Mouse (Mus musculus) liver, postnatal 0 days (tissue): Measurements from ENCODE around the gene Plcb3. TPM values are rescaled to one million over a fixed set of nuclear protein-coding genes. Genes with fewer than 3 reads are reported as not detected.

Experiments used
- ATAC-seq: fragments of 200-750 bp; cut with Nextera tagmentation; 2 replicates; pipeline ENCODE4 v1.8.0; 2017; ENCODE audit warnings: mild to moderate bottlenecking, moderate library complexity
- DNase-seq: peaks from one replicate; pipeline ENCODE4 v3.0.0-alpha.2; 2016
- H3K27ac ChIP-seq: fragments of 300-500 bp; sonication (generic); 2 replicates; pipeline ENCODE4 v1.5.1; 2014; ENCODE audit warnings: antibody characterized with exemption, moderate library complexity, mild to moderate bottlenecking, low read depth
- H3K27me3 ChIP-seq: fragments of 300-500 bp; sonication (generic); 2 replicates; pipeline ENCODE4 v1.6.1; 2014; ENCODE audit warnings: low read length, control low read depth, mixed read lengths; ENCODE audit not compliant: insufficient read depth
- H3K36me3 ChIP-seq: fragments of 300-500 bp; sonication (generic); replicated peaks from 2 replicates; pipeline ENCODE4 v1.6.1; 2014; ENCODE audit warnings: mild to moderate bottlenecking, control low read depth, low read length, moderate library complexity, mixed read lengths; ENCODE audit not compliant: insufficient read depth
- H3K4me1 ChIP-seq: fragments of 300-500 bp; sonication (generic); 2 replicates; pipeline ENCODE4 v1.6.1; 2014; ENCODE audit warnings: antibody characterized with exemption, mild to moderate bottlenecking, control low read depth; ENCODE audit not compliant: insufficient read depth
- H3K4me2 ChIP-seq: fragments of 300-500 bp; sonication (generic); 2 replicates; pipeline ENCODE4 v1.6.1; 2014; ENCODE audit warnings: low read depth, mild to moderate bottlenecking, low read length, moderate library complexity, mixed read lengths
- H3K4me3 ChIP-seq: fragments of 300-500 bp; sonication (generic); 2 replicates; pipeline ENCODE4 v1.5.1; 2014; ENCODE audit warnings: low read depth, low read length
- H3K9ac ChIP-seq: fragments of 300-500 bp; sonication (generic); replicated peaks from 2 replicates; pipeline ENCODE4 v1.6.1; 2014; ENCODE audit warnings: mild to moderate bottlenecking, moderate library complexity
- H3K9me3 ChIP-seq: fragments of 300-500 bp; sonication (generic); 2 replicates; pipeline ENCODE4 v1.6.1; 2016; ENCODE audit warnings: mild to moderate bottlenecking, control low read depth, low read length, mixed read lengths
- CTCF ChIP-seq: sonication (generic); IDR thresholded peaks from 2 replicates; pipeline ENCODE4 v1.5.1; 2016; ENCODE audit warnings: antibody characterized with exemption, low read depth
- EP300 ChIP-seq: IDR thresholded peaks from 2 replicates; pipeline ENCODE4 v1.6.1; 2016; ENCODE audit warnings: antibody characterized with exemption, low read depth, mild to moderate bottlenecking
- WGBS: fragments of 180-500 bp; shearing (Covaris S2); extraction: QIAGEN DNeasy Blood & Tissue Kit; methylation state at CpG from one replicate; pipeline ENCODE4 v1.1.7; 2014; ENCODE audit not compliant: insufficient replicate concordance; 5-methylcytosine and 5-hydroxymethylcytosine counted together
- polyA plus RNA-seq: library from polyadenylated mRNA; unstranded; fragments of >200 nt; fragmentation: Nextera tagmentation; extraction: Ambion mirVana; gene quantifications from 2 replicates; pipeline ENCODE4 v1.2.1, GENCODE M21; 2015

The Plcb3 gene
- polyA plus RNA-seq, 1 experiment from 2014 or later: 3.5 TPM

DNA sequence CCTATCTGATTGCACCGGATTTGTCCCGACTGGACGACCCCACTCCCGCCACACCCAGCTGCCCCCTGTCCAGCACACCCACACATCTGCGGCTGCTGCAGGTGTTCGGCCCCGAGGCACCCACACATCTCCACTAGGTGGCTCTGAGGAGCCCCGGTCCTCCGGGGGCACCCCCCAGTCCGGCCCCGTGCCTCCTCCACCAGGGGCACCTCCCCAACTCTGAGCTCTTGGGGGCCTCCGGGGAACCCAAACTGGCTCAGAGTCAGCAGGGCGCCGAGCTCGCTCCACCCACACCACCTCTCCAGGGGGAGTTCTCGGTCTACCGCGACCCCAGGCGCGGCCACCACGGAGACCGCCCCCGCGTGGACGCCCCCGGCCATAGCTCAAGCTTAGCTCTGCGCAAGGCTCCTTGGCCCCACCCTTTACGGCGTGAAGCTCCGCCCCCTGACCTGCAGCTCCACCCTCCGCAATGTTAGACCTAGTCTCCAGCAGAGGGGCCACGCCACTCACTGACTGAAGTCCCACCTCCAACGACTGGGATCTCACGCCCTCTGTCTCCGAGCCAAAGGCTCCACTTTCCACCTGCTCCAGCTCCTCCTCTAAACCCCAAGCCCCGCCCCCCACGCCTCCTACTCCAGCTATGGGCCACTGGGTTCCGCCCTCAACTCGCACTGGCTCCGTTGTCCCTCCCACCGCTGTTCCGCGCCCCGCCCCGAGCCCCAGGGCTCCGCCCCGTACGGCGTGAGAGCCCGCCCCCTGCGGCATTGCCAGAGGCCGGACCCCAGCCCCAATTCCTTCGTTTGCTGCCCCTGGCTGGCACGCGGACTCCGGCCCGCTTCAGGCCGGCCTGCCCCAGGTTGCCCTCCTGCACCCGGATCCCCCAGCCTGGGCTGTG is 3.5 kb upstream of the Plcb3 start:
- H3K4me1 ChIP-seq: peaks cover 40% of the 10 kb centered on the region

DNA sequence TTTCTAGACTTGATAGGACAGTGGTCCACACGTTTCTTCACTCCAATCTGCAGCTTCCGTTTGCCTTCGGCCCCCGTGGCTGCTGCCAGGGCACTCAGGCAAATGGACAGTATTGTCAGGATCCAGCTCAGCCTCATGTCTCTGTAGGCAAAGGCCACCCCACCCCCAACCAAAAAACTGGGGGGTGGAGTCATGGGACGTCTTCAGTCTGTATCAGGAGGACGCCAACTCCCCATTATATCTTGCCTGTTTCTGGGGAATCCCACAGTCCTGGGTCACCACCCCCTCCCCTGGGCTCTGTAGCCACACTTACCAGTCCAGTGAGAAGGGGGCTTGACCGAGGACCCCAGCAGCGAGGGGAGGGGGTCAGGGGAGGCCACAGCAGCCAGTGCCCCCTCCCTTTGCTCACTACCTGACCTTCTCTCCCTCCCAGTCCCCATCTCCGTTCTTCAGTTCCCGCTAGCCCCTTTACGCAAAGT is 2.8 kb upstream of the Plcb3 start:
- peaks cover 17% of the 10 kb centered on the region for H3K36me3 ChIP-seq
- WGBS: 9% methylated on average over 11 of the region's 11 CpGs
- H3K4me3 ChIP-seq: peak overlapping the region; percentile 75
- peak; percentile 59 for DNase-seq
- no peaks in the 10 kb centered on the region for H3K27me3 ChIP-seq
- peaks cover 41% of the 10 kb centered on the region for H3K4me1 ChIP-seq
- H3K9me3 ChIP-seq: no peaks in the 10 kb centered on the region
- TF ChIP-seq EP300: no peak
- TF ChIP-seq CTCF: no peak
- peak overlapping the region; percentile 95 for H3K4me2 ChIP-seq
- H3K9ac ChIP-seq: peak overlapping the region; percentile 68
- peak overlapping the region; percentile 93 for H3K27ac ChIP-seq
- no peak for ATAC-seq

More for the DNA sequence above, 3.5 kb upstream of the Plcb3 start:
- Histone ChIP-seq H3K27ac (peak overlapping the region; percentile 93), H3K36me3 (peaks cover 20% of the 10 kb centered on the region), H3K27me3 (no peaks in the 10 kb centered on the region), H3K4me2 (peak overlapping the region; percentile 95), H3K9ac (peak overlapping the region; percentile 70), H3K9me3 (no peaks in the 10 kb centered on the region), H3K4me3 (peak overlapping the region; percentile 75)
- ATAC-seq (peak; percentile 88), DNase-seq (peak; percentile 100)
- TF ChIP-seq CTCF (peak; percentile 82), EP300 (no peak)
- under 1% methylated on average over 53 of the region's 59 CpGs for WGBS

DNA sequence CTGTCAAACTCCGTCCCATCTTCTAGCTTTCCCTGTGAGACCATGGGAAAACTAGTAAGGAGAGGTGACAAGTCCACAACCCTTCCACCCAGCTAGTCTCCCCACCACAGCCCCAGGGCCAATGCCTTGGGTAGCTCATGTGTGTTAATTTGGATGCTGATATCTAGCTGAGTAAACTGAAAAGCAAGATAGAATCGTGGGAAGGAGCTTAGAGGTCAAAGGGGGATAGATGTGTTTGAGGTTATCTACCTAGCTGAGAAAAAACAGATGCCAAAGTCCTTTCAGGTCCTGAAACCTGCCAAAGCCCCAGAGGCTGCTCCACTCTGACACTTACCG is 2.3 kb upstream of the Plcb3 start:
- TF ChIP-seq EP300 (no peak), CTCF (no peak)
- H3K4me2 ChIP-seq: peak overlapping the region; percentile 95
- no peak for ATAC-seq
- DNase-seq: no peak
- peaks cover 45% of the 10 kb centered on the region for H3K4me1 ChIP-seq
- peak overlapping the region; percentile 75 for H3K4me3 ChIP-seq
- peak overlapping the region; percentile 93 for H3K27ac ChIP-seq
- H3K9me3 ChIP-seq: no peaks in the 10 kb centered on the region
- WGBS: 35% methylated on average over 3 of the region's 3 CpGs
- H3K36me3 ChIP-seq: peaks cover 13% of the 10 kb centered on the region
- H3K27me3 ChIP-seq: no peaks in the 10 kb centered on the region
- peak overlapping the region; percentile 68; the same call in 1 of the 2 replicates for H3K9ac ChIP-seq

DNA sequence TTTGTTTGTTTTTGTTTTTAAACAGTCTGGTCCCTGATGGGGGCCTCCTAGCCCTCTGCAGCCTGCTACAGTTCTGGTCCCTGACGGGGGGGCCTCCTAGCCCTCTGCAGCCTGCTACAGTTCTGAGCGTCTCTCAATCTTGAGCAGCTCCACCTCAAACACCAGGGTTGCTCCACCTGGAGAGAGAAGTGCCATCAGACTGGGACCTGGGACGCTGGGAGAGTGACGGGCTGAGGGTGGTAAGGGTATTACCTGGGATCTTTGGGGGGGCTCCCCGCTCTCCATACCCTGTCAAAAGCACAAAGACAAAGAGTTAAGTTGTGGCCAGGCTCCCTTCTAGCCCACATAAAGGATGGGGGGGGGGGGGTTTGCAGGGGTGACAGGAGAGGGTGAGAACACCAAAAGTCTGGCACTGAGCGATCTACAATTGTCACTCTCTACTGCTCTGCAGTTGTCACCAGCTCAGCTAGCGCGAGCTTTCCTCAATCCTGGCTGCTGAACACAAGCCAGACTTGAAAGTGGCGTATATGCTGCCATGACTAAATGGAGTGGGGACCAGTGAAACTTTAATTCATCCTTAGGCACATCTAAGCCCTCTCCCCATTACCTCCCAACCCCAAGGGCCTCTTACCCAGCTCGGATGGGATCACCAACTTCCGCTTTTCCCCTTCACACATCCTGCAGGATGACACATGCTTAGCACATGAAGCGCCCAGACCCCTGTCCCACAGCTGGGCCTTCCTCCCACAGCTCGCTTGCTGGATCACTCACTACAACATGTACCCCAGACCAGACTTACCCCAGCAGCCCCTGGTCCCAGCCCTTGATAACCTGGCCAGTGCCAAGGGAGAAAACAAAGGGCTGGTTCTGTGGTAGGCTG is 1.7 kb upstream of the Plcb3 start:
- WGBS: 75% methylated on average over 13 of the region's 13 CpGs
- Histone ChIP-seq H3K36me3 (peaks cover 9% of the 10 kb centered on the region), H3K27me3 (no peaks in the 10 kb centered on the region), H3K9ac (peak overlapping the region; percentile 68), H3K4me1 (peaks cover 45% of the 10 kb centered on the region), H3K9me3 (no peaks in the 10 kb centered on the region), H3K27ac (no peak overlapping the region), H3K4me3 (no peak overlapping the region; the same call in 1 of the 2 replicates), H3K4me2 (peak overlapping the region; percentile 95)
- DNase-seq (no peak), ATAC-seq (no peak)
- TF ChIP-seq CTCF (no peak), EP300 (no peak)

DNA sequence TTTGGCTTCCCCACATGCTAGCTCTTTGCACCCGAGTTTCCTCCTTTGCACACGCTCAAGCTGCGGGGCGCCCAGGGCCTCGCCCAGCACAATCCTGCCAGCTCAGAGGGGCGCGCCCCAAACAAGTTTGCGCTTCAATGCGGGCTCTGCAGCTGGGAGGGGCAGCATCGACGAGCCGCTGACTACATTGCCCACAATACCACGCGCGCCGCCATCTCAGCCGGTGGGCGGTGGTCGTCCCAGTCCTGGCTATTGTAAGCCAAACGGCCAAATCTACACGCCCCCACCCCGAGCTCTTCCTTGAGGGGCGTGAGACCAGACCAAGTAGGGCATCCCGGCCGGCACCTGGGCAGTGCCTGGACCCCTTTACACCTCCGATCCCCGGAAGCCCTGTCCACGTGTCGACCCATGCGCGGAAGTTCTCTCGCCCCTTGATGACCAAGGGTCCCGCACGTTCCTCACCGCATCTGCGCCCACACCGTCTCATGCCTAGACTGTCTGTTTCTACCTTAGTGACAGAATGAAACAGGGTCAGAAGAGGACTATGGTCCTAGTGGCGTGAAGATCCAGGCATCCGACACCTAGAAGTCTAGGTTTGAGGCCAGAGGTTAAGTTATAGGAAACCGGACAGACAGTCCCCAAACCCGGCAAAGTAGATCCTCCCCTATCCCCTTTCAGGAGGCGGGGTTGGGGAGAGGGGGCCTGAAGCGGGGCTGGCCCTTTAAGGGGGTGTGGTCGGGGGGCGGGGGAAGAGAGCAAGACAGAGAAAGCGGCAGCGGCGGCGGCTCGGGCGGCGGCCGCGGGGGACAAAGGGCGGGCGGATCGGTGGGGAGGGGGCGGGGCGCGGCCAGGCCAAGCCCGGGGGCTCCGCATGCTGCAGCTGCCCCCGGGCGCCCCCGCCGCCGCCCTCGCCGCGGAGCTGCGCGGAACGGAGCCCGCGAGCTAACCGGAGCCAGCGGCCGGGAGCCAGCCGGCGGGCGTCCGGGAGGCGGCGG is 1.8 kb downstream of the Plcb3 start, which contains the start of gene Ppp1r14b:
TSS of gene Ppp1r14b (plus strand) at position 758 of the 995 bp plus-strand sequence.
- Histone ChIP-seq H3K9ac (peak within 1 kb of the TSS; percentile 74), H3K36me3 (peaks cover 7% of the 10 kb centered on the region), H3K27ac (peak within 1 kb of the TSS; percentile 88), H3K4me3 (peak within 1 kb of the TSS; percentile 65), H3K27me3 (no peaks in the 10 kb centered on the region), H3K4me2 (peak within 1 kb of the TSS; percentile 98), H3K9me3 (no peaks in the 10 kb centered on the region), H3K4me1 (peaks cover 47% of the 10 kb centered on the region)
- 1% methylated on average over 63 of the region's 84 CpGs for WGBS
- ATAC-seq: peak; percentile 62
- peak; percentile 88 for DNase-seq
- no peak for TF ChIP-seq CTCF
- no peak for TF ChIP-seq EP300
